7 mouse cellular contexts compared by ENCODE assay signal in genomic region chr6:91473805-91474440, GRCm38 (mm10). TPM values are rescaled to one million over a fixed set of nuclear protein-coding genes. Genes with fewer than 3 reads are reported as not detected.
A peak's percentile ranks its signal among the peaks of the same experiment; 100 is the strongest.
DNase-seq lines count a peak whose midpoint lies in the region; ATAC-seq lines count a peak whose summit lies in the region.

No protein-coding gene starts in this region.

- H3K27ac ChIP-seq in lung, embryonic 15.5 days, result peak overlapping the region; percentile 62
- H3K27ac ChIP-seq in embryonic facial prominence, embryonic 13.5 days, result peak overlapping the region; percentile 90
- peak overlapping the region; percentile 72 for H3K27ac ChIP-seq in intestine, embryonic 16.5 days (ENCODE audit: low read length)
- peak overlapping the region; percentile 60 for H3K27ac ChIP-seq in midbrain, embryonic 16.5 days (ENCODE audit: low read length)

- H3K4me2 ChIP-seq in lung, embryonic 15.5 days, result peak overlapping the region; percentile 76
- H3K4me2 ChIP-seq in embryonic facial prominence, embryonic 13.5 days, result peak overlapping the region; percentile 65
- peak overlapping the region; percentile 78 for H3K4me2 ChIP-seq in intestine, embryonic 16.5 days (ENCODE audit: low read depth, low read length)
- H3K4me2 ChIP-seq in midbrain, embryonic 16.5 days (ENCODE audit: low read length), result peak overlapping the region; percentile 92

- peak overlapping the region; percentile 84 for H3K9ac ChIP-seq in lung, embryonic 15.5 days
- peak overlapping the region; percentile 84 for H3K9ac ChIP-seq in embryonic facial prominence, embryonic 13.5 days
- peak overlapping the region; percentile 76 for H3K9ac ChIP-seq in intestine, embryonic 16.5 days (ENCODE audit: low read depth, low read length)
- peak overlapping the region; percentile 86 for H3K9ac ChIP-seq in midbrain, embryonic 16.5 days (ENCODE audit: low read depth, low read length)

- under 1% methylated on average over 27 of the region's 27 CpGs for WGBS in lung, embryonic 15.5 days
- WGBS in embryonic facial prominence, embryonic 13.5 days, result under 1% methylated on average over 27 of the region's 27 CpGs
- 0% methylated on average over 27 of the region's 27 CpGs for WGBS in intestine, embryonic 16.5 days
- 0% methylated on average over 27 of the region's 27 CpGs for WGBS in midbrain, embryonic 16.5 days

- ATAC-seq in lung, embryonic 15.5 days (ENCODE audit: borderline replicate concordance, extremely low read depth, low FRiP score, low TSS enrichment), result peak; percentile 40; the same call in 1 of the 2 replicates
- ATAC-seq in embryonic facial prominence, embryonic 13.5 days (ENCODE audit: insufficient number of reproducible peaks, insufficient read depth, low FRiP score, low TSS enrichment, low read depth), result peak; percentile 17; the same call in 1 of the 2 replicates
- ATAC-seq in intestine, embryonic 16.5 days, result peak; percentile 49
- peak; percentile 71 for ATAC-seq in midbrain, embryonic 16.5 days

- no peak for DNase-seq in lung, postnatal 36 days
- DNase-seq in right cerebral cortex, postnatal 25 days, result no peak
- no peak for DNase-seq in left cerebral cortex, adult 8-10 months (ENCODE audit: low spot score in 2 of 2)

- no peaks in the 10 kb centered on the region for H3K27me3 ChIP-seq in lung, embryonic 15.5 days
- no peaks in the 10 kb centered on the region for H3K27me3 ChIP-seq in embryonic facial prominence, embryonic 13.5 days
- no peaks in the 10 kb centered on the region for H3K27me3 ChIP-seq in intestine, embryonic 16.5 days (replicated peaks; ENCODE audit: control insufficient read depth, insufficient read depth, low read length)
- no peaks in the 10 kb centered on the region for H3K27me3 ChIP-seq in midbrain, embryonic 16.5 days (ENCODE audit: control insufficient read depth, insufficient read depth, low read depth, low read length)

- peaks cover 18% of the 10 kb centered on the region for H3K36me3 ChIP-seq in lung, embryonic 15.5 days
- H3K36me3 ChIP-seq in embryonic facial prominence, embryonic 13.5 days, result peaks cover 24% of the 10 kb centered on the region
- peaks cover 10% of the 10 kb centered on the region for H3K36me3 ChIP-seq in intestine, embryonic 16.5 days (ENCODE audit: control insufficient read depth, insufficient read depth, low read length)
- peaks cover 17% of the 10 kb centered on the region for H3K36me3 ChIP-seq in midbrain, embryonic 16.5 days (ENCODE audit: control insufficient read depth, insufficient read depth, low read length)

- H3K4me3 ChIP-seq in lung, embryonic 15.5 days, result peak overlapping the region; percentile 87
- peak overlapping the region; percentile 82 for H3K4me3 ChIP-seq in embryonic facial prominence, embryonic 13.5 days
- peak overlapping the region; percentile 77 for H3K4me3 ChIP-seq in intestine, embryonic 16.5 days (ENCODE audit: low read length)
- peak overlapping the region; percentile 74 for H3K4me3 ChIP-seq in midbrain, embryonic 16.5 days (ENCODE audit: low read depth, low read length)

- H3K4me1 ChIP-seq in lung, embryonic 15.5 days, result peaks cover 20% of the 10 kb centered on the region
- H3K4me1 ChIP-seq in embryonic facial prominence, embryonic 13.5 days, result peaks cover 27% of the 10 kb centered on the region
- H3K4me1 ChIP-seq in intestine, embryonic 16.5 days (ENCODE audit: control insufficient read depth, insufficient read depth, low read length), result peaks cover 19% of the 10 kb centered on the region
- H3K4me1 ChIP-seq in midbrain, embryonic 16.5 days (ENCODE audit: control insufficient read depth, insufficient read depth, low read length), result peaks cover 24% of the 10 kb centered on the region

- no peaks in the 10 kb centered on the region for H3K9me3 ChIP-seq in lung, embryonic 15.5 days
- H3K9me3 ChIP-seq in embryonic facial prominence, embryonic 13.5 days, result no peaks in the 10 kb centered on the region
- H3K9me3 ChIP-seq in intestine, embryonic 16.5 days (ENCODE audit: control insufficient read depth, low read length), result no peaks in the 10 kb centered on the region
- no peaks in the 10 kb centered on the region for H3K9me3 ChIP-seq in midbrain, embryonic 16.5 days (replicated peaks; ENCODE audit: control insufficient read depth, low read length, poor library complexity, severe bottlenecking)

RNA-seq across cellular contexts. Expression of gene Tmem43, which starts 0.4 kb away (rescaled TPM):
- 50.9 and 52.5 TPM in 2 replicates for polyA plus RNA-seq in lung, embryonic 15.5 days (2015; fragmentation: Nextera tagmentation; extraction: Ambion mirVana)
- 59.0 and 61.7 TPM in 2 replicates for polyA plus RNA-seq in embryonic facial prominence, embryonic 13.5 days (2015; fragmentation: Nextera tagmentation; extraction: Ambion mirVana)
- 35.5 and 35.7 TPM in 2 replicates for polyA plus RNA-seq in intestine, embryonic 16.5 days (2015; fragmentation: Nextera tagmentation; extraction: Ambion mirVana)
- polyA plus RNA-seq in midbrain, embryonic 16.5 days (2015; fragmentation: Nextera tagmentation; extraction: Ambion mirVana), result 57.0 and 61.7 TPM in 2 replicates
- 10 to 100 TPM; 27.9 to 34.0 (median 29.9) TPM for total RNA-seq in left cerebral cortex, adult 8-10 months (2022)

RNA-seq across cellular contexts. Expression of gene Chchd4, which starts 0.6 kb away (rescaled TPM):
- polyA plus RNA-seq in lung, embryonic 15.5 days (2015; fragmentation: Nextera tagmentation; extraction: Ambion mirVana), result 24.7 and 25.2 TPM in 2 replicates
- polyA plus RNA-seq in embryonic facial prominence, embryonic 13.5 days (2015; fragmentation: Nextera tagmentation; extraction: Ambion mirVana), result 20.2 and 21.7 TPM in 2 replicates
- polyA plus RNA-seq in intestine, embryonic 16.5 days (2015; fragmentation: Nextera tagmentation; extraction: Ambion mirVana), result 38.9 and 43.2 TPM in 2 replicates
- 41.1 and 43.8 TPM in 2 replicates for polyA plus RNA-seq in midbrain, embryonic 16.5 days (2015; fragmentation: Nextera tagmentation; extraction: Ambion mirVana)
- total RNA-seq in left cerebral cortex, adult 8-10 months (2022), result 10 to 100 TPM; 20.6 to 22.3 (median 21.4) TPM

RNA-seq across cellular contexts. Expression of gene Xpc, which starts 41.8 kb away (rescaled TPM):
- 16.4 and 17.2 TPM in 2 replicates for polyA plus RNA-seq in lung, embryonic 15.5 days (2015; fragmentation: Nextera tagmentation; extraction: Ambion mirVana)
- polyA plus RNA-seq in embryonic facial prominence, embryonic 13.5 days (2015; fragmentation: Nextera tagmentation; extraction: Ambion mirVana), result 20.9 and 21.0 TPM in 2 replicates
- 14.9 and 15.7 TPM in 2 replicates for polyA plus RNA-seq in intestine, embryonic 16.5 days (2015; fragmentation: Nextera tagmentation; extraction: Ambion mirVana)
- 18.6 and 20.4 TPM in 2 replicates for polyA plus RNA-seq in midbrain, embryonic 16.5 days (2015; fragmentation: Nextera tagmentation; extraction: Ambion mirVana)
- total RNA-seq in left cerebral cortex, adult 8-10 months (2022), result 10 to 100 TPM; 14.1 to 18.5 (median 17.1) TPM

RNA-seq across cellular contexts. Expression of gene Lsm3, which starts 41.8 kb away (rescaled TPM):
- polyA plus RNA-seq in lung, embryonic 15.5 days (2015; fragmentation: Nextera tagmentation; extraction: Ambion mirVana), result 272 and 305 TPM in 2 replicates
- 281 and 293 TPM in 2 replicates for polyA plus RNA-seq in embryonic facial prominence, embryonic 13.5 days (2015; fragmentation: Nextera tagmentation; extraction: Ambion mirVana)
- 215 and 233 TPM in 2 replicates for polyA plus RNA-seq in intestine, embryonic 16.5 days (2015; fragmentation: Nextera tagmentation; extraction: Ambion mirVana)
- 129 and 135 TPM in 2 replicates for polyA plus RNA-seq in midbrain, embryonic 16.5 days (2015; fragmentation: Nextera tagmentation; extraction: Ambion mirVana)
- 10 to 100 TPM; 35.0 to 42.5 (median 36.8) TPM for total RNA-seq in left cerebral cortex, adult 8-10 months (2022)

Comparison
In these comparisons a context has a peak if more than half of its experiments do, and no peak if none do; other contexts are left out.
1. ATAC-seq: peak in every context shown above with its lines; median percentile 71 in midbrain, embryonic 16.5 days; 49 in intestine, embryonic 16.5 days; 40 in lung, embryonic 15.5 days; 17 in embryonic facial prominence, embryonic 13.5 days.